Mouse (Mus musculus) forebrain, embryonic 11.5 days (tissue): ENCODE results near the gene Aven. TPM values are rescaled to one million over a fixed set of nuclear protein-coding genes. Genes with fewer than 3 reads are reported as not detected.

Source experiments
- ATAC-seq: fragments of 200-750 bp; cut with Nextera tagmentation; replicated peaks from 2 replicates; pipeline ENCODE4 v1.8.0; 2017; ENCODE audit warnings: moderate TSS enrichment; ENCODE audit not compliant: low FRiP score
- DNase-seq: peaks from one replicate; pipeline ENCODE4 v3.0.0-alpha.2; 2017; ENCODE audit warnings: low spot score
- H3K27ac ChIP-seq: fragments of 300-500 bp; sonication (generic); 2 replicates; pipeline ENCODE4 v1.5.1; 2014; ENCODE audit warnings: low read depth, low read length
- H3K27me3 ChIP-seq: fragments of 300-500 bp; sonication (generic); 2 replicates; pipeline ENCODE4 v1.6.1; 2014; ENCODE audit warnings: mild to moderate bottlenecking, low read length, mixed read lengths; ENCODE audit not compliant: control insufficient read depth, insufficient read depth
- H3K36me3 ChIP-seq: fragments of 300-500 bp; sonication (generic); 2 replicates; pipeline ENCODE4 v1.6.1; 2014; ENCODE audit warnings: mild to moderate bottlenecking, low read length, moderate library complexity, mixed read lengths; ENCODE audit not compliant: control insufficient read depth, insufficient read depth
- H3K4me1 ChIP-seq: fragments of 300-500 bp; sonication (generic); replicated peaks from 2 replicates; pipeline ENCODE4 v1.6.1; 2014; ENCODE audit warnings: low read length, mixed read lengths; ENCODE audit not compliant: control insufficient read depth, insufficient read depth
- H3K4me2 ChIP-seq: fragments of 300-500 bp; sonication (generic); 2 replicates; pipeline ENCODE4 v1.6.1; 2014; ENCODE audit warnings: low read depth, mild to moderate bottlenecking, low read length, moderate library complexity, mixed read lengths; ENCODE audit not compliant: severe bottlenecking
- H3K4me3 ChIP-seq: fragments of 300-500 bp; sonication (generic); 2 replicates; pipeline ENCODE4 v1.5.1; 2014; ENCODE audit warnings: low read depth, low read length
- H3K9ac ChIP-seq: fragments of 300-500 bp; sonication (generic); 2 replicates; pipeline ENCODE4 v1.6.1; 2014; ENCODE audit warnings: low read length
- H3K9me3 ChIP-seq: fragments of 300-500 bp; sonication (generic); 2 replicates; pipeline ENCODE4 v1.6.1; 2016; ENCODE audit warnings: low read length, mixed read lengths; ENCODE audit not compliant: control insufficient read depth
- WGBS: fragments of 180-500 bp; shearing (Covaris S2); extraction: QIAGEN DNeasy Blood & Tissue Kit; methylation state at CpG from one replicate; pipeline ENCODE4 v1.1.7; 2014; 5-methylcytosine and 5-hydroxymethylcytosine counted together
- polyA plus RNA-seq: library from polyadenylated mRNA; unstranded; fragments of >200 nt; fragmentation: Nextera tagmentation; extraction: Ambion mirVana; gene quantifications from 2 replicates; pipeline ENCODE4 v1.2.1, GENCODE M21; 2014

Gene Aven
- polyA plus RNA-seq, 1 experiment from 2014 or later = 6.1 TPM

DNA sequence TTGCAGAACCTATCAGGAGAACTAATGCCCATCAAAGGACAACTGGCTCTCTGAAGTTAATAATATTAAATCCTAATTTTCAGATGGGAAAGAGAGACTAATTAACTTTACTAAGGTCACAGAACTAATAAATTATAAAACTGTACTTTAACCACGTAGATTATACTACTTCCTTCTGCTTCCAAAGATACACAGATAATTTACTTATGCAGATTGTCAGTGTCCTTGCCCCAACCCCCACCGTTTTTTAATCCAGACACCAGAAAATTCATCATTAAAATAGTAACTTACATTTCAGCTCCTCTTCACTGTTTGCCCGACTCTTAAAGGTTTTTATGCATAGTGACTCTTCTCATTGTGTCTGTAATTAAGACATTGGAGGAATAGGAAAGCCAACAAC is 103.0 kb downstream of the Aven start:
- H3K4me1 ChIP-seq = no peaks in the 10 kb centered on the region
- H3K36me3 ChIP-seq = no peaks in the 10 kb centered on the region
- H3K9ac ChIP-seq = no peak overlapping the region
- 87% methylated on average over 3 of the region's 3 CpGs for WGBS
- ATAC-seq (no peak), DNase-seq (no peak)
- H3K4me2 ChIP-seq = no peak overlapping the region
- no peaks in the 10 kb centered on the region for H3K9me3 ChIP-seq
- no peak overlapping the region for H3K4me3 ChIP-seq
- no peaks in the 10 kb centered on the region for H3K27me3 ChIP-seq
- no peak overlapping the region for H3K27ac ChIP-seq

DNA sequence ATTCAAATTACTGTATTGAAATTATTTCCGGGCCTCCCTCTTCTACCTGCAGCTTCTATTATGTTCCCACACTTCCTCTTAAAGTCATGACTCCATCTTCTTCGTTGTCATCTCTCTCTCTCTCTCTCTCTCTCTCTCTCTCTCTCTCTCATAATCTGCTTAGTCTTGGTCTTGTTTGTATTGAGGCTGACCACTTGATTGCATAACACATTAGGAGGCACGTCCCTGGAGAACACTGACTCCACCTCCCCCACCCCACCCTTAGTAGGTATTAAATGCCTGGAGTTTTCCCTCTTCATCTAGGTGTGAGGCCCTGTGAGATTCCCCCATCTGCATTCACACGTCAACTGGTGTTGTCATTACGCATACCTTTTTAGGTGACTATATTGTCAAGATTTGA is 103.7 kb downstream of the Aven start:
- DNase-seq (no peak), ATAC-seq (no peak)
- H3K9ac ChIP-seq = no peak overlapping the region
- no peaks in the 10 kb centered on the region for H3K27me3 ChIP-seq
- H3K9me3 ChIP-seq = no peaks in the 10 kb centered on the region
- H3K4me3 ChIP-seq = no peak overlapping the region
- no peaks in the 10 kb centered on the region for H3K36me3 ChIP-seq
- no peak overlapping the region for H3K4me2 ChIP-seq
- H3K27ac ChIP-seq = no peak overlapping the region
- H3K4me1 ChIP-seq = no peaks in the 10 kb centered on the region
- 77% methylated on average over 5 of the region's 5 CpGs for WGBS

DNA sequence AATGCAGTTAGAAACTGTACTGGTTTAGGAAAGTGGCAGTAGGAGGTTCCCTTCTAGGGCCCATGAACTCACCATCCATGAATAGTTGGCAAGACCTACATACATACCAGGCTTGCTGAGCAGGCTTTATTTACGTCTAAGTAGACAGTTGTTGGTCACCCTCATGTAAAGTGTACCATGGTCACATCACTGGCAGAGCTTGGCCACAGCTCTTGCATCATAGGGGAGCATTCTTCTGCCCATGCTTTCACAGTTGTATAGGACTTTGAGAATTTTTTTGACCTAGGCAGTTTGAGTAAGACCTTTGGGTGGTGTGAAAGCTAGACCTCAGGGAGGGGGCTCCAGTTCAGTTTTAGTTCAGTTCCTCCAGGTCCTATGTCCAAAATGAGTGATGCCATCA is 104.3 kb downstream of the Aven start:
- Histone ChIP-seq H3K27me3 (no peaks in the 10 kb centered on the region), H3K4me1 (no peaks in the 10 kb centered on the region), H3K4me3 (no peak overlapping the region), H3K36me3 (no peaks in the 10 kb centered on the region), H3K4me2 (no peak overlapping the region), H3K9me3 (no peaks in the 10 kb centered on the region), H3K9ac (no peak overlapping the region), H3K27ac (no peak overlapping the region)
- 83% methylated on average over 1 of the region's 1 CpGs for WGBS
- ATAC-seq (no peak), DNase-seq (no peak)

DNA sequence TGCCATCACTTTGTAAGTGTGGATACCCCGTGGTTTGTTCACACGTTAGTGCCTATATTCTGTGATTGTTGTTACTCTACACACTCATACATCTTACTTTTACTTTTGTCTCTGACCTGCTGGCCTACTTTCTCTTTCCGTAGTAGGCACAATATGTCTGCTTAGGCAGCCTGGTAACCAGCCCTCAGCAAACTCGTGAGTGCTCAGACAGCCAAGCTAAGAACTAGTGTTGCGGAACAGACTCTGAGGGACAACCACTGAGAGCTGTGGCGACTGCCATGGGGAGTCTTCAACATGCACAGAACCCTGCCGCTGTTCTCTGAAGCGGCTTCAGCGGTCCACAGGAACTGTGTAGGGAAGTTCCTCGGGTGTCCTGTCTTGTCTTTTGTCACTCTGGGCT is 107.5 kb downstream of the Aven start:
- Histone ChIP-seq H3K9me3 (no peaks in the 10 kb centered on the region), H3K27me3 (no peaks in the 10 kb centered on the region), H3K4me1 (0 out of 2 replicates have a peak, but pooled peaks cover 2% of the 10 kb centered on the region), H3K4me3 (no peak overlapping the region), H3K9ac (no peak overlapping the region), H3K4me2 (no peak overlapping the region), H3K36me3 (no peaks in the 10 kb centered on the region), H3K27ac (no peak overlapping the region)
- WGBS = 55% methylated on average over 10 of the region's 10 CpGs
- DNase-seq (no peak), ATAC-seq (no peak)

DNA sequence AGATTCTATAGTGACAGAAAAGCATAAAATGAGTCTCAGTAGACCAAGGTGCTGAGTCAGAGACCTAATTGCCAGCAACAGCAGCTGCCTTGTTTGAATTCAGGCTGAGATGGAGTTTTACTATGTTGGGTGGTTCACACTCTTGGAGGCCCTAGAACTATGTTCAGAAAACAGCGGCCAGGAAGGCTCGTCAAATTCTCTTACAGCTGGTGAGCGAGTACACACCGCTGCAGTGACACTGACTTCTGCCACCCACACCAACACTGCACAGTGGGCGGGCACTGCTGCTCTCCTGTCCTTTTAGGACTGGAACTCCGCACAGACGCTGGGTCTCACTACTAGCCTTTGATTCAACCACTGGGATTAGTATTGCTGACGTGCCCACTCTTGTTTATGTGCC is 109.7 kb downstream of the Aven start:
- H3K27ac ChIP-seq = no peak overlapping the region
- no peak overlapping the region for H3K4me2 ChIP-seq
- ATAC-seq (no peak; the same call in 1 of the 2 replicates), DNase-seq (no peak)
- H3K36me3 ChIP-seq = no peaks in the 10 kb centered on the region
- 68% methylated on average over 8 of the region's 8 CpGs for WGBS
- no peaks in the 10 kb centered on the region for H3K27me3 ChIP-seq
- H3K4me1 ChIP-seq = 0 out of 2 replicates have a peak, but pooled peaks cover 2% of the 10 kb centered on the region
- H3K9me3 ChIP-seq = no peaks in the 10 kb centered on the region
- no peak overlapping the region for H3K4me3 ChIP-seq
- H3K9ac ChIP-seq = no peak overlapping the region

DNA sequence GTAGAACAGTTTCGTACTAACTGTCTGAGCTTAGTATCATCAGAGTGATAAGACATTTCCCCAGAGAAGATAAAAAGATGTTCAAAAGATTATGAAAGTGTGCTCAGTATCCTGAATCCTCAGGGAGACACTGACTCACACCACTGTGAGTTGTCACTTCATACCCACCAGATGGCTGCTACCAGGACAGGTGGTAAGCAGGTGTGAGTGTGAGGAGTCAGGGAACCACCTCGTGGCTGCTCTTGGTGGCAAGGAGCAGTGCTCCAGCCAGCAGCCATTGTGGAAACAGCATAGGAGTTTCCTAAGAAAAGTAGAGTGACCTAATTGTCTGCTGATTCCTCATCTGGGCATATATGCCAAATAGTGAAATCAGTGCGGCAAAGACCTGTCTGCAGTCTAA is 113.8 kb downstream of the Aven start:
- Histone ChIP-seq H3K27me3 (no peaks in the 10 kb centered on the region), H3K4me1 (0 out of 2 replicates have a peak, but pooled peaks cover 2% of the 10 kb centered on the region), H3K4me3 (no peak overlapping the region), H3K4me2 (no peak overlapping the region), H3K9me3 (no peaks in the 10 kb centered on the region), H3K27ac (no peak overlapping the region), H3K9ac (no peak overlapping the region), H3K36me3 (no peaks in the 10 kb centered on the region)
- ATAC-seq (no peak), DNase-seq (no peak)
- 85% methylated on average over 3 of the region's 3 CpGs for WGBS

DNA sequence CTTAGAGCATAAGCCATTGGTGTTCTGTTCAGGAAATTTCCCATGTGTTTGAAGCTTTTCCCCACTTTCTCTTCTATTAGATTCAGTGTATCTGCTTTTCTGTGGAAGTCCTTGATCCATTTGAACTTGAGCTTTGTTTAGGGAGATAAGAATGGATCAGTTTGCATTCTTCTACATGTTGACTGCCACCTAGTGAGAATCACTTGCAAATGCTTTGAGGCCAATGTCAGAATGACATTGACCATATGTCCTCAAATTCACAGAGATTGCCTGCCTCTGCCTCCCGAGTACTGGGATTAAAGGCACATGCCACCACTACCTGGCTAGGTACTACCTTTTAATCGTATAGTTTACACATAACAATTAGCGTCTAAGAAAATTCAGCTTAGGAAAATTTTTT is 119.9 kb downstream of the Aven start:
- H3K27ac ChIP-seq = no peak overlapping the region
- H3K9me3 ChIP-seq = no peaks in the 10 kb centered on the region
- no peak overlapping the region for H3K4me2 ChIP-seq
- 80% methylated on average over 3 of the region's 3 CpGs for WGBS
- no peaks in the 10 kb centered on the region for H3K27me3 ChIP-seq
- DNase-seq (no peak), ATAC-seq (no peak)
- no peaks in the 10 kb centered on the region for H3K36me3 ChIP-seq
- H3K4me3 ChIP-seq = no peak overlapping the region
- no peak overlapping the region for H3K9ac ChIP-seq
- H3K4me1 ChIP-seq = no peaks in the 10 kb centered on the region

DNA sequence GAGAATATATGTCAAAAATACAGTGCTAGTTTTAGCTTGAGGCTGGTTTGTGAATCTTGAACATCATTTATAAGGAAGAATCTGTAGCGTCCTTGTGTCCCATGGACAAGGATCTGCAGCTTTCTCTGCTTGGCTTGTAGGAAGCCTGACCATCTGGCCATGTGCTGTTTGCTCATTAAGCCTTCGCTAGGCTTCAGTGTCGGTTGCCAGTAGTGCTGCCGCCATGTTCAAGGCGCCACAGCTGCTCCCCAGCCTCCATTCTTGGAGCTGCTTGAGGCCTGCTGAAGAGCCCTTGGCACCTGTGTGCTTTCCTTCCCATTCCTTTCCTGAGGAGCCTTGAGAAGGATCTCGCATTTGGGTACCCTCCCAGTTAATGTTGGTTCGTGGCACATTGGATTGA is 121.6 kb downstream of the Aven start:
- Histone ChIP-seq H3K9me3 (no peaks in the 10 kb centered on the region), H3K27me3 (no peaks in the 10 kb centered on the region), H3K4me3 (no peak overlapping the region), H3K27ac (no peak overlapping the region), H3K4me1 (no peaks in the 10 kb centered on the region), H3K36me3 (no peaks in the 10 kb centered on the region), H3K9ac (no peak overlapping the region), H3K4me2 (no peak overlapping the region)
- no peak for ATAC-seq
- DNase-seq = no peak
- WGBS = 88% methylated on average over 7 of the region's 7 CpGs

DNA sequence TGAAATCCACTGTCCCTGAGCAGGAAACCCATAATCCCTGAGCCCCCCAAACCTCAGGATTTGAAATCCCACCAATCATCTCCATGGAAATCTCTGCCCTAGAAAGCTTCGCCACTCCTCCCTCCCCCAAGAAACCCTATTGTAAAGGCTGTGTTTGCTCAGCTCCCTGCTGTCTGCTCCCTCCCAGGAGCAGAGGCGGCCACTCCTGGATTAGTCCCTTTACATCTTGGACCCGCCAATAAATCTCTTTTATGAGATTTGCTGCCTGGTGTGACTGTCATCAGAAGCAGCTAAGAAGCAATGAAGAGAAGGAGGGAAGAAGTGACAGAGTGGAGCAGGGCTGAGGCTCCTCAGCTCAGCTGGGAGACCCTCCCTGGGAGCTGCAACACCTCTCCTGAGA is 124.4 kb downstream of the Aven start:
- 15% methylated on average over 3 of the region's 3 CpGs for WGBS
- Histone ChIP-seq H3K9ac (no peak overlapping the region), H3K4me3 (no peak overlapping the region), H3K27ac (no peak overlapping the region), H3K9me3 (no peaks in the 10 kb centered on the region), H3K4me2 (no peak overlapping the region), H3K27me3 (no peaks in the 10 kb centered on the region), H3K4me1 (no peaks in the 10 kb centered on the region), H3K36me3 (no peaks in the 10 kb centered on the region)
- ATAC-seq (no peak; the same call in 1 of the 2 replicates), DNase-seq (no peak)
